Mouse (Mus musculus) neural tube, embryonic 13.5 days (tissue): ENCODE results near the gene Fnbp1l. TPM values are rescaled to one million over a fixed set of nuclear protein-coding genes. Genes with fewer than 3 reads are reported as not detected.

Experiments used
- ATAC-seq: fragments of 200-750 bp; cut with Nextera tagmentation; 2 replicates; pipeline ENCODE4 v1.8.0; 2017; ENCODE audit warnings: low read depth, mild to moderate bottlenecking, moderate TSS enrichment, moderate library complexity
- H3K27ac ChIP-seq: fragments of 300-500 bp; sonication (generic); replicated peaks from 2 replicates; pipeline ENCODE4 v1.5.1; 2015; ENCODE audit warnings: moderate library complexity, mild to moderate bottlenecking, inconsistent platforms
- H3K27me3 ChIP-seq: fragments of 300-500 bp; sonication (generic); 2 replicates; pipeline ENCODE4 v1.6.1; 2015; ENCODE audit warnings: mild to moderate bottlenecking, inconsistent platforms
- H3K36me3 ChIP-seq: fragments of 300-500 bp; sonication (generic); 2 replicates; pipeline ENCODE4 v1.6.1; 2015; ENCODE audit warnings: mild to moderate bottlenecking, inconsistent platforms
- H3K4me1 ChIP-seq: fragments of 300-500 bp; sonication (generic); replicated peaks from 2 replicates; pipeline ENCODE4 v1.6.1; 2015; ENCODE audit warnings: inconsistent platforms
- H3K4me2 ChIP-seq: fragments of 300-500 bp; sonication (generic); 2 replicates; pipeline ENCODE4 v1.6.1; 2015; ENCODE audit warnings: inconsistent platforms, mild to moderate bottlenecking, moderate library complexity
- H3K4me3 ChIP-seq: fragments of 300-500 bp; sonication (generic); 2 replicates; pipeline ENCODE4 v1.5.1; 2015; ENCODE audit warnings: mild to moderate bottlenecking, inconsistent platforms
- H3K9ac ChIP-seq: fragments of 300-500 bp; sonication (generic); 2 replicates; pipeline ENCODE4 v1.6.1; 2015; ENCODE audit warnings: moderate library complexity, mild to moderate bottlenecking, inconsistent platforms
- H3K9me3 ChIP-seq: fragments of 300-500 bp; sonication (generic); 2 replicates; pipeline ENCODE4 v1.6.1; 2016; ENCODE audit warnings: inconsistent platforms
- WGBS: fragments of 180-500 bp; shearing (Covaris S2); methylation state at CpG from one replicate; pipeline ENCODE4 v1.1.7; 2015; 5-methylcytosine and 5-hydroxymethylcytosine counted together
- microRNA-seq: library from miRNA; unstranded; fragments of <30 nt; microRNA quantifications from one replicate; pipeline ENCODE4, GENCODE M21; 2016
- polyA plus RNA-seq: library from polyadenylated mRNA; unstranded; fragments of >200 nt; fragmentation: Nextera tagmentation; extraction: Ambion mirVana; gene quantifications from 2 replicates; pipeline ENCODE4 v1.2.1, GENCODE M21; 2015

Gene Fnbp1l
- polyA plus RNA-seq, 1 experiment from 2014 or later: 144 TPM

- Histone ChIP-seq H3K36me3 (no peaks in the 10 kb centered on the region), H3K9ac (no peak overlapping the region), H3K4me2 (no peak overlapping the region), H3K27ac (no peak overlapping the region), H3K4me3 (no peak overlapping the region), H3K9me3 (no peaks in the 10 kb centered on the region), H3K27me3 (no peaks in the 10 kb centered on the region), H3K4me1 (peaks cover 13% of the 10 kb centered on the region; the same call in 1 of the 2 replicates)
- WGBS: 90% methylated on average over 9 of the region's 9 CpGs
- no peak for ATAC-seq
Measured at GRCm38 (mm10) chr3:122500929-122501328, 118.6 kb downstream of the Fnbp1l start.

DNA sequence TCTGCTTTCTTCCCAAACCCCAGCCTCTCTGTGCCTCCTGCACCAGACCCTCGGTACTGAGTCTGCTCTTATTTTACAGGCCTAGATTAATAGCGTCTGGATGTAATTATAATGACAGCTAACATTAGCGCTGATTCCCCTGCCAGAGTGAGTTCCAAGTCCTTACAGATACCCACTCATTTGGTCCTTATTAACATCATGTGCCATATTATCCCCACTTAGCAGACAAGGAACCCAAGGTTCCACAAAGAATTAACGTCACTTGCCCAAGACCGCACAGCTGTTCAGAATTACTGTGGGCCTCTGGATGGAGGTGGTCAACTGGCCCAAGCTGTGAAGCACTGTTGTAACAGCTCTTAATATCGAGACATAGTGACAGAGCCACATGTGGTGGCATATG lies 119.9 kb downstream of the Fnbp1l start:
- no peak for ATAC-seq
- Histone ChIP-seq H3K27ac (no peak overlapping the region), H3K4me1 (peaks cover 3% of the 10 kb centered on the region; the same call in 1 of the 2 replicates), H3K27me3 (no peaks in the 10 kb centered on the region), H3K9ac (no peak overlapping the region), H3K4me2 (no peak overlapping the region), H3K36me3 (no peaks in the 10 kb centered on the region), H3K9me3 (no peaks in the 10 kb centered on the region), H3K4me3 (no peak overlapping the region)
- WGBS: 80% methylated on average over 6 of the region's 6 CpGs

- Histone ChIP-seq H3K27me3 (no peaks in the 10 kb centered on the region), H3K9me3 (no peaks in the 10 kb centered on the region), H3K36me3 (no peaks in the 10 kb centered on the region), H3K9ac (no peak overlapping the region), H3K4me2 (no peak overlapping the region), H3K4me3 (no peak overlapping the region), H3K4me1 (no peaks in the 10 kb centered on the region; the same call in 1 of the 2 replicates), H3K27ac (no peak overlapping the region)
- ATAC-seq: no peak
- 78% methylated on average over 7 of the region's 7 CpGs for WGBS
Measured at GRCm38 (mm10) chr3:122498528-122498927, 121.0 kb downstream of the Fnbp1l start.

- Histone ChIP-seq H3K9me3 (no peaks in the 10 kb centered on the region), H3K4me1 (peaks cover 5% of the 10 kb centered on the region), H3K36me3 (no peaks in the 10 kb centered on the region), H3K27ac (no peak overlapping the region), H3K27me3 (no peaks in the 10 kb centered on the region), H3K4me3 (no peak overlapping the region), H3K9ac (no peak overlapping the region), H3K4me2 (no peak overlapping the region)
- 82% methylated on average over 6 of the region's 6 CpGs for WGBS
- ATAC-seq: no peak
Measured at GRCm38 (mm10) chr3:122497871-122498270, 121.6 kb downstream of the Fnbp1l start.

- peaks cover 7% of the 10 kb centered on the region for H3K4me1 ChIP-seq
- H3K4me2 ChIP-seq: no peak overlapping the region
- no peak overlapping the region for H3K27ac ChIP-seq
- H3K9me3 ChIP-seq: no peaks in the 10 kb centered on the region
- H3K9ac ChIP-seq: no peak overlapping the region
- ATAC-seq: no peak
- H3K4me3 ChIP-seq: no peak overlapping the region
- no peaks in the 10 kb centered on the region for H3K36me3 ChIP-seq
- H3K27me3 ChIP-seq: no peaks in the 10 kb centered on the region
- 64% methylated on average over 6 of the region's 6 CpGs for WGBS
Measured at GRCm38 (mm10) chr3:122494764-122495163, 124.8 kb downstream of the Fnbp1l start.

GRCm38 (mm10) chr3:122492872-122493615 lies 126.5 kb downstream of the Fnbp1l start:
- Histone ChIP-seq H3K27me3 (no peaks in the 10 kb centered on the region), H3K9me3 (no peaks in the 10 kb centered on the region), H3K4me2 (0 out of 2 replicates have a peak overlapping the region, but pooled peaks have one; percentile 16), H3K4me3 (no peak overlapping the region), H3K9ac (no peak overlapping the region), H3K27ac (no peak overlapping the region), H3K4me1 (peaks cover 14% of the 10 kb centered on the region), H3K36me3 (no peaks in the 10 kb centered on the region)
- no peak for ATAC-seq
- WGBS: 62% methylated on average over 21 of the region's 21 CpGs

DNA sequence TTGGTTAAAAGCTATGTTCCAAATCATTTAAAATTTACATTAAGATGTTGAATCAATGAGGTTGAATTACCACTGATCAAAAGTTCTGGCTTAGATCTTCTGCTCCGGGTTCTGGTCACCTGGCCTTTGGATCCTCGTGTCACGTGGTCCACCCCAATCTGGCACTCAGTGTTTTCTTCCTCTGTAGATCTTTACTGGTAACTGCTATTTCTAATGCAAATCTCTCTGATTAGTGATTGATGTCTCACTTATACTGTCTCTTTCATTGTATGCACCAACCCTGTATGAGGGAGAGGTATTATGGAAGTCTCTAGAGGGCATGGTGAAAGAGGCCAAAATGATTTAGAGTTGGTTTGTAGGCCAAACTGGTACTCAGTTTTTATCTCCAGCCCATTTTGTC lies 127.5 kb downstream of the Fnbp1l start:
- 86% methylated on average over 3 of the region's 3 CpGs for WGBS
- Histone ChIP-seq H3K4me2 (no peak overlapping the region), H3K36me3 (no peaks in the 10 kb centered on the region), H3K27ac (no peak overlapping the region), H3K4me1 (peaks cover 18% of the 10 kb centered on the region), H3K27me3 (no peaks in the 10 kb centered on the region), H3K4me3 (no peak overlapping the region), H3K9ac (no peak overlapping the region), H3K9me3 (no peaks in the 10 kb centered on the region)
- no peak for ATAC-seq

DNA sequence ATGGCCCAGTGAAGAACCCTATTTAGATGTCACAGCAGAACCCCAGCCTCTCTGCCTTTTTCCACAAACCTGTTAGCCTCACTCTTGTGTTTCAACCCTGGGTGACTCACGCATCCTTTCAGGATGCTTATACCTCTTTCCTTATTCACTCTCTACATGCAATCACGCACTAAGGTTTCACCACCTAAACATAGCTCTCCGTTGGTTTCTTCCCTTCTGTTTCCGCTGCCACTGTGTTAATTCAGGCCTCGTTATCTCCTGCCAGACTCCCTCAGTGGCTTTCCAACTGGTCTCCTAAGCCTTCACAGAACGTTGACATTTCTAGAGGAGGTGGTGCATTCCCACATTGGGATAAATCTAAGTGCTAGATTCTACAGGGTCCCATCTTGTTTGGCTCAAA lies 128.9 kb downstream of the Fnbp1l start:
- Histone ChIP-seq H3K9ac (no peak overlapping the region), H3K9me3 (no peaks in the 10 kb centered on the region), H3K27me3 (no peaks in the 10 kb centered on the region), H3K36me3 (no peaks in the 10 kb centered on the region), H3K4me2 (no peak overlapping the region), H3K27ac (no peak overlapping the region), H3K4me3 (no peak overlapping the region), H3K4me1 (peaks cover 18% of the 10 kb centered on the region)
- ATAC-seq: no peak
- 83% methylated on average over 6 of the region's 6 CpGs for WGBS

Small RNAs within 50 kb of the gene (microRNA-seq; reads per million reads assigned to microRNA genes)
- gene Mir7657: not detected

Other genes with a start within 250 kb of the Fnbp1l start
- gene Pde5a, start 109.2 kb upstream of the Fnbp1l start, polyA plus RNA-seq: 1.7 and 2.2 TPM in 2 replicates